Mouse (Mus musculus) stomach, postnatal 0 days (tissue): Measurements from ENCODE around the gene Nup210l.

Experiments used
- CTCF ChIP-seq: IDR thresholded peaks from 2 replicates; pipeline ENCODE4 v1.5.1; 2016; ENCODE audit warnings: antibody characterized with exemption, low read depth, mild to moderate bottlenecking, moderate library complexity
- EP300 ChIP-seq: optimal IDR thresholded peaks from 2 replicates; pipeline ENCODE3; 2016; ENCODE audit warnings: antibody characterized with exemption

DNA sequence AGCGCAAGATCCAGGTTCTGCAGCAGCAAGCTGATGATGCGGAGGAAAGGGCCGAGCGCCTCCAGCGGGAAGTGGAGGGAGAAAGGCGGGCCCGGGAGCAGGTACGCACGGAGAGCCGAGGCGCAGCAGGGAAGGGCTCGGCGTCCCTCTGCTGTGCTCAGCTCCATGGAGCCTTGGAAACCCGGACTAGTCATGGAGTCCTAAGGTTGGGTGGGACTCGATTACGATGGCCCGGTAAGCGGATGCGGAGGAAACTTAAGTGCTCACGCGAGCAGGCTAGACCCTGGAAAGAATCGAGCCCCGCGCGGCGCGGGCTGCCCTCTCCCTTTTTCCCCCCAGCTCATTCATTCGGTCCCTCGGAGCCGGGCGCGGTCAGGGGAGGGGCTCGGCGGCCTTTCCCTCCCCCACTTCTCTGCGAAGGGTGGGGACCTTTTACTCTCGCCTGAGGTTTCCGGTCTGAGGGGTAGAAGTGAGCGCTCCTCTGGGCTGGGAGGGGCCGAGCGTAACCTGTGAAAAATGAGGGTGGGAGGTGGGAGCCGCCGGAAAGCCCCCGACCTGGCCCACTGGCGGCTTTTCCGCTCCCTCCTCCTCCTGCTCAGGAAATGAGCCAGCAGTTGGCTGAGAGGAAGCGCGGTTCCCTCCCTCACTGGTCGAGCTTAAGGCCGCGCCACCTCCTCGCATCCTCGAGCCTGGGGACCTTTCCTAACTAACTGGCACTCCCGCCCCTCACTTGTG is 24.0 kb upstream of the Nup210l start:
- TF ChIP-seq CTCF (no peak; the same call in 1 of the 2 replicates), EP300 (no peak)
